Mouse (Mus musculus): ENCODE measurements around the gene Cldnd1.

Cldnd1 gene

GRCm38 (mm10) chr16:58700816-58701424, 26.8 kb upstream of the Cldnd1 start:
- H3K36me3 ChIP-seq (ENCODE audit: control insufficient read depth, insufficient read depth, low read length, poor library complexity, severe bottlenecking), result no peaks in the 10 kb centered on the region
- DNase-seq (ENCODE audit: low read depth, low spot score), result no peak
- no peaks in the 10 kb centered on the region for H3K27me3 ChIP-seq (ENCODE audit: control insufficient read depth, insufficient read depth, low read length, poor library complexity, severe bottlenecking)

- Histone ChIP-seq H3K36me3 (ENCODE audit: control insufficient read depth, insufficient read depth, low read length, poor library complexity, severe bottlenecking) (no peaks in the 10 kb centered on the region), H3K27me3 (ENCODE audit: control insufficient read depth, insufficient read depth, low read length, poor library complexity, severe bottlenecking) (no peaks in the 10 kb centered on the region)
- DNase-seq (ENCODE audit: low read depth, low spot score), result no peak
Observed at GRCm38 (mm10) chr16:58701779-58702178, 25.9 kb upstream of the Cldnd1 start.

GRCm38 (mm10) chr16:58702329-58702932, 25.3 kb upstream of the Cldnd1 start:
- no peak for DNase-seq (ENCODE audit: low read depth, low spot score)
- no peaks in the 10 kb centered on the region for H3K36me3 ChIP-seq (ENCODE audit: control insufficient read depth, insufficient read depth, low read length, poor library complexity, severe bottlenecking)
- H3K27me3 ChIP-seq (ENCODE audit: control insufficient read depth, insufficient read depth, low read length, poor library complexity, severe bottlenecking), result no peaks in the 10 kb centered on the region

GRCm38 (mm10) chr16:58703382-58704124, 24.2 kb upstream of the Cldnd1 start:
- Histone ChIP-seq H3K27me3 (ENCODE audit: control insufficient read depth, insufficient read depth, low read length, poor library complexity, severe bottlenecking) (no peaks in the 10 kb centered on the region), H3K36me3 (ENCODE audit: control insufficient read depth, insufficient read depth, low read length, poor library complexity, severe bottlenecking) (no peaks in the 10 kb centered on the region)
- no peak for DNase-seq (ENCODE audit: low read depth, low spot score)

- Histone ChIP-seq H3K27me3 (ENCODE audit: control insufficient read depth, insufficient read depth, low read length, poor library complexity, severe bottlenecking) (no peaks in the 10 kb centered on the region), H3K36me3 (ENCODE audit: control insufficient read depth, insufficient read depth, low read length, poor library complexity, severe bottlenecking) (no peaks in the 10 kb centered on the region)
- no peak for DNase-seq (ENCODE audit: low read depth, low spot score)
Observed at GRCm38 (mm10) chr16:58704999-58705398, 22.7 kb upstream of the Cldnd1 start.

- Histone ChIP-seq H3K36me3 (ENCODE audit: control insufficient read depth, insufficient read depth, low read length, poor library complexity, severe bottlenecking) (no peaks in the 10 kb centered on the region), H3K27me3 (ENCODE audit: control insufficient read depth, insufficient read depth, low read length, poor library complexity, severe bottlenecking) (no peaks in the 10 kb centered on the region)
- DNase-seq (ENCODE audit: low read depth, low spot score), result no peak
Observed at GRCm38 (mm10) chr16:58707276-58707905, 20.3 kb upstream of the Cldnd1 start.

GRCm38 (mm10) chr16:58708601-58709475, 18.9 kb upstream of the Cldnd1 start:
- no peak for DNase-seq (ENCODE audit: low read depth, low spot score)
- no peaks in the 10 kb centered on the region for H3K36me3 ChIP-seq (ENCODE audit: control insufficient read depth, insufficient read depth, low read length, poor library complexity, severe bottlenecking)
- no peaks in the 10 kb centered on the region for H3K27me3 ChIP-seq (ENCODE audit: control insufficient read depth, insufficient read depth, low read length, poor library complexity, severe bottlenecking)

- Histone ChIP-seq H3K36me3 (ENCODE audit: control insufficient read depth, insufficient read depth, low read length, poor library complexity, severe bottlenecking) (no peaks in the 10 kb centered on the region), H3K27me3 (ENCODE audit: control insufficient read depth, insufficient read depth, low read length, poor library complexity, severe bottlenecking) (no peaks in the 10 kb centered on the region)
- DNase-seq (ENCODE audit: low read depth, low spot score), result no peak
Observed at GRCm38 (mm10) chr16:58709536-58709935, 18.2 kb upstream of the Cldnd1 start.

- Histone ChIP-seq H3K36me3 (ENCODE audit: control insufficient read depth, insufficient read depth, low read length, poor library complexity, severe bottlenecking) (no peaks in the 10 kb centered on the region), H3K27me3 (ENCODE audit: control insufficient read depth, insufficient read depth, low read length, poor library complexity, severe bottlenecking) (no peaks in the 10 kb centered on the region)
- DNase-seq (ENCODE audit: low read depth, low spot score), result peak; percentile 60
Observed at GRCm38 (mm10) chr16:58712221-58712620, 15.5 kb upstream of the Cldnd1 start.

GRCm38 (mm10) chr16:58713128-58713527, 14.6 kb upstream of the Cldnd1 start:
- Histone ChIP-seq H3K27me3 (ENCODE audit: control insufficient read depth, insufficient read depth, low read length, poor library complexity, severe bottlenecking) (no peaks in the 10 kb centered on the region), H3K36me3 (ENCODE audit: control insufficient read depth, insufficient read depth, low read length, poor library complexity, severe bottlenecking) (no peaks in the 10 kb centered on the region)
- no peak for DNase-seq (ENCODE audit: low read depth, low spot score)

- DNase-seq (ENCODE audit: low read depth, low spot score), result no peak
- Histone ChIP-seq H3K27me3 (ENCODE audit: control insufficient read depth, insufficient read depth, low read length, poor library complexity, severe bottlenecking) (no peaks in the 10 kb centered on the region), H3K36me3 (ENCODE audit: control insufficient read depth, insufficient read depth, low read length, poor library complexity, severe bottlenecking) (no peaks in the 10 kb centered on the region)
Observed at GRCm38 (mm10) chr16:58715018-58715417, 12.7 kb upstream of the Cldnd1 start.

- no peak for DNase-seq (ENCODE audit: low read depth, low spot score)
- Histone ChIP-seq H3K36me3 (ENCODE audit: control insufficient read depth, insufficient read depth, low read length, poor library complexity, severe bottlenecking) (no peaks in the 10 kb centered on the region), H3K27me3 (ENCODE audit: control insufficient read depth, insufficient read depth, low read length, poor library complexity, severe bottlenecking) (no peaks in the 10 kb centered on the region)
Observed at GRCm38 (mm10) chr16:58718666-58719120, 9.0 kb upstream of the Cldnd1 start, which contains the start of gene Gpr15. Gene Gpr15 (minus strand): TSS chr16:58719070.

- H3K36me3 ChIP-seq (ENCODE audit: control insufficient read depth, insufficient read depth, low read length, poor library complexity, severe bottlenecking), result no peaks in the 10 kb centered on the region
- no peak for DNase-seq (ENCODE audit: low read depth, low spot score)
- no peaks in the 10 kb centered on the region for H3K27me3 ChIP-seq (ENCODE audit: control insufficient read depth, insufficient read depth, low read length, poor library complexity, severe bottlenecking)
Observed at GRCm38 (mm10) chr16:58722292-58722691, 5.4 kb upstream of the Cldnd1 start.
